Mouse (Mus musculus): ENCODE measurements around the gene Rftn2.

Gene Rftn2

GRCm38 (mm10) chr1:55211081-55211480 is 15.5 kb downstream of the Rftn2 start:
- DNase-seq (ENCODE audit: low read depth, low spot score): no peak

GRCm38 (mm10) chr1:55210202-55210965 is 16.2 kb downstream of the Rftn2 start:
- DNase-seq (ENCODE audit: low read depth, low spot score): no peak

GRCm38 (mm10) chr1:55208500-55209140 is 18.0 kb downstream of the Rftn2 start:
- DNase-seq (ENCODE audit: low read depth, low spot score): no peak

- no peak for DNase-seq (ENCODE audit: low read depth, low spot score)
Observed at GRCm38 (mm10) chr1:55207561-55207960, 19.0 kb downstream of the Rftn2 start.

GRCm38 (mm10) chr1:55205808-55206327 is 20.7 kb downstream of the Rftn2 start:
- peak; percentile 26 for DNase-seq (ENCODE audit: low read depth, low spot score)

GRCm38 (mm10) chr1:55201850-55202752 is 24.5 kb downstream of the Rftn2 start:
- DNase-seq (ENCODE audit: low read depth, low spot score): no peak

GRCm38 (mm10) chr1:55198719-55199118 is 27.9 kb downstream of the Rftn2 start:
- no peak for DNase-seq (ENCODE audit: low read depth, low spot score)

GRCm38 (mm10) chr1:55196327-55197003 is 30.1 kb downstream of the Rftn2 start:
- peak; percentile 19 for DNase-seq (ENCODE audit: low read depth, low spot score)

GRCm38 (mm10) chr1:55195021-55195420 is 31.6 kb downstream of the Rftn2 start:
- no peak for DNase-seq (ENCODE audit: low read depth, low spot score)

- no peak for DNase-seq (ENCODE audit: low read depth, low spot score)
Observed at GRCm38 (mm10) chr1:55194064-55194915, 32.3 kb downstream of the Rftn2 start.

- peak; percentile 66 for DNase-seq (ENCODE audit: low read depth, low spot score)
Observed at GRCm38 (mm10) chr1:55193316-55193715, 33.3 kb downstream of the Rftn2 start.

- peak; percentile 32 for DNase-seq (ENCODE audit: low read depth, low spot score)
Observed at GRCm38 (mm10) chr1:55192824-55193223, 33.8 kb downstream of the Rftn2 start.

- no peak for DNase-seq (ENCODE audit: low read depth, low spot score)
Observed at GRCm38 (mm10) chr1:55192015-55192414, 34.6 kb downstream of the Rftn2 start.

- no peak for DNase-seq (ENCODE audit: low read depth, low spot score)
Observed at GRCm38 (mm10) chr1:55186592-55187210, 39.9 kb downstream of the Rftn2 start.

GRCm38 (mm10) chr1:55185718-55186117 is 40.9 kb downstream of the Rftn2 start:
- no peak for DNase-seq (ENCODE audit: low read depth, low spot score)

- no peak for DNase-seq (ENCODE audit: low read depth, low spot score)
Observed at GRCm38 (mm10) chr1:55182392-55182791, 44.2 kb downstream of the Rftn2 start.

GRCm38 (mm10) chr1:55179917-55180566 is 46.5 kb downstream of the Rftn2 start:
- no peak for DNase-seq (ENCODE audit: low read depth, low spot score)

- DNase-seq (ENCODE audit: low read depth, low spot score): no peak
Observed at GRCm38 (mm10) chr1:55174558-55175034, 52.0 kb downstream of the Rftn2 start.

Data from mesoderm, embryonic 11.5 days (tissue).